Mouse (Mus musculus) erythroid progenitor cell, adult 5-6 weeks (primary cell): Measurements from ENCODE around the gene Rab4a. TPM values are rescaled to one million over a fixed set of nuclear protein-coding genes. Genes with fewer than 3 reads are reported as not detected.

ENCODE experiments used
- ATAC-seq: replicated peaks from 2 replicates; pipeline ENCODE4 v1.8.0; 2016; ENCODE audit warnings: moderate number of reproducible peaks, mild to moderate bottlenecking, moderate TSS enrichment, inconsistent platforms; ENCODE audit not compliant: poor library complexity, low FRiP score, severe bottlenecking
- total RNA-seq, 2 experiments: library from RNA; stranded (forward) in 1 of 2; stranded (reverse) in 1 of 2; fragments of 150-400 nt in 1 of 2; fragments of 186-747, 209-891 nt in 1 of 2; gene quantifications; 2 replicates each; pipeline versions ENCODE4 v1.2.3 to v1.2.4; 2015 to 2017; ENCODE audit warnings: low replicate concordance in 2 of 2

Gene Rab4a
- total RNA-seq (2015; ENCODE audit: low replicate concordance), result 1.7 and 3.6 TPM in 2 replicates
- 3.3 TPM in 1 of 2 replicates, not detected in the other for total RNA-seq (2017; ENCODE audit: low replicate concordance)

GRCm38 (mm10) chr8:123805718-123806373, at the start of gene Rab4a:
Gene Rab4a, plus strand, starts transcription at chr8:123805985.
- ATAC-seq, result peak; percentile 62

DNA sequence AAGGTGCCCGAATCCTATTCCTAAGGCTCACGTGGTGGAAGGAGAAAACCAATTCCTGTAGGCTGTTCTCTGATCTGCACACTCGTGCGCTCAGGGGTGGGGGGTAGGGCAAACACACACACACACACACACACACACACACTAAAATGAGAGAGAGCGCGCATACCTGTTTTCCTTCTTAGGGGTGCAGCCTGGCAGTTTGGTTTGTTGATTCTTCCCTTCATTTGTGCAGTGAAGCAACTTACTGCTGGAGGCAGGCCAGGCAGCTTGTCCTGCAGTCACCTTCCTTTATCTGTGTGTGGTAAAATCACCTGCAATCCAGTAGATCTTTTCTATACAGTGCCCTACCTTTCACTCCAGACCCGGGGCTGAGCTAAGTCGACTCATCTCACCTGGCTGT, 48.9 kb upstream of the Rab4a start:
- no peak for ATAC-seq

DNA sequence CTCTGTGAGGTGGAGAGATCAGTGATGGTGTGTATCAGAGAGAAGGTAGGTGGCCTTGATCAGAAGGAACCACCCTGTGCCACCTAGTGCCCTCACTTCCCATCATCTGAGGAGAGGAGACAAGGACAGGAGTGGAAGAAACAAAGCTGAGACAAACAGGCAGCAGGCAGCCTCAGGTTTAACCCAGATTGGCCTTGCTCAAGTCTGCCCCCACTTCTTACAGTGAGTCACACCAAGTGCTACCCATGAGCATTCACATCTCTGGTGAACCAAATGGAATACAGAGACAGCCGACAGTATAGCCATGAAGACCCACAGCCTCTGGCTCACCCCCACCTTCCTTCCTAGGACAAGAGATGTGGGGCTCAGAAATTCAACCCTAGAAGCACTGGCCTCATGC, 46.9 kb upstream of the Rab4a start:
- ATAC-seq, result no peak

DNA sequence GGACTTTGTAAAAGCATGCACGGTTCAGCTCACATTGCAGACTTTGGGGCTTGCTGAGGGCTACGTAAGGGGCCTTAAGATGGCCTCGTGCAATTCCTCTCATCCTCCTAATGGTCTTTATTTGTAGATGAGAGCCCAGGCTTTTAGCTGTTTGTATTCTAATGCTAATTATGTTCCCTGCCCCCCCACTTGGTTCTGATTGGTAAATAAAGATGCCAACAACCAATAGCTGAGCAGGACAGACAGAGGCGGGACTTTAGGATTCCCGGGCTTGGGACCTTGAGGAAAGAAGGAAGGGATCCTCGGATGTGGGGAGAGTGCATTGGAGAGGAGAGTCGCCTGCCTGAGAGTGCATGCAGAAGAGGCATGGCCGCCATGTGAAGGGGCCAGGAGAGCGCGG, 45.9 kb upstream of the Rab4a start:
- ATAC-seq, result no peak

- no peak for ATAC-seq
Observed at GRCm38 (mm10) chr8:123760579-123760978, 45.2 kb upstream of the Rab4a start.

DNA sequence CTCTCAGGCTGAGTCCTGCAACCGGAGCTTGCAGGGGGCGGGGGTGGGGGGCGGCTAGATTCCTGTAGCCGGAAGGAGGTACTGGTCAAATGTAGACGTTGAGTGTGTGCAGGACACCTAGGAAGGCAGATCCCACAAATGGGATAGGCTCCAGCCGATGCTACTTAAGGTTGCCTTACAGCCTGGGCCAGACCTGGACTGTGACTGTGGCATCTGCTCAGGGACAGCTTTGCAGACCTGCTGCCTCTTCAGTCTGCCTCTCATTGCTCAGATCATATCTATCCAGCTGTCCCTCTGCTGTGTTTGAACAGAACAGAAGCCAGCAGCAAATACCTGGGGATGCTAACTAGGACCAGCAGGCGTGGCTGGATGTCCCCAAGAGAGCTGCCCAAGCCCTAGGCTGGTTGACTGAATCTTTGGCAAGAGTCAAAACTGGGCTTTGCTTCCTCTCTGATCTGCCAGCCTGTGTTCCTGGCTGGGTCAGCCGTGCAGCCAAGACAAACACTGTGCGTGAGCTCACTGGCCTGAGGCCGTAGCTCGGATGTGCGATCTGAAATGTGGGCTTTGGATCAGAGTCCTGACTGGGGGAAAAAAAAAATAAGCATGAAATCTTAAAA, 44.4 kb upstream of the Rab4a start:
- ATAC-seq, result no peak

DNA sequence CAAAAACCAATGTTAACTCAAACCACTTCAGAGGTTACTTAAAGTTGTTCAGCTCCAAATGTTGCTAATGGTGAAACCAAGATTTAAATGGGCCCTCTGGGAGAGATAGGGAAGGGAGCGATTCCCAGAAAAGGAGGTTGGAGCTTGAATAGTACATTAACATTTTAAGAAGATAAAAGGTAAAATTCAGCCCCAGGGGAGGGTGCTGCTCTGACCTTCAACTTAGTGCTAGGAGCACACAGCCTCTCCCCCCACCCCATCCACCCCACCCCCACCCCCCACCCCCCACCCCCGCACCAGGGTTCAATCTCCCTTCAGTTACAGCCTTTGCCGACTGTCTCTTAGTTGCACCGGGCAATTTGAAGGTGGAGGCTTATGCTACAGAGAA, 43.9 kb upstream of the Rab4a start:
- ATAC-seq, result no peak

GRCm38 (mm10) chr8:123763355-123763754, 42.4 kb upstream of the Rab4a start:
- no peak for ATAC-seq

GRCm38 (mm10) chr8:123764671-123765070, 41.1 kb upstream of the Rab4a start:
- no peak for ATAC-seq

DNA sequence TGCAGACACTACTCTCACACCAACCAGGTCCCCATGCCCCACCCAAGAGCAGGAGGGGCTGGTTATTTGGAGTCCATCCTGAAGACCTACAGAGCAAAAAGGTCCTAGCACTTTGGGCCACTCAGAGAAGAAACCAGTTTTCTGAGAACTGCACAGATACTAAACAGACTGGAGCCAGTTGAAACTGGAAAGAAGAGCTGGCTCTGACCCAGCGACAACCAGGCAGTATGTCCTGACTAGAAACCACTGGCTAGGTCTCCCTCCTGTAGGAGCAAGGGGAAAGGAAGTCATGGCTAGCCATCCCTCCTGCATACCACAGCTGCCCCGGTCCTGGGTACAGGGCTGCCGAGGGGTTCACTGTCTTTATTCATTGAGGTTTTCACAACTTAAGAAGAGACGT, 39.3 kb upstream of the Rab4a start:
- ATAC-seq, result no peak

DNA sequence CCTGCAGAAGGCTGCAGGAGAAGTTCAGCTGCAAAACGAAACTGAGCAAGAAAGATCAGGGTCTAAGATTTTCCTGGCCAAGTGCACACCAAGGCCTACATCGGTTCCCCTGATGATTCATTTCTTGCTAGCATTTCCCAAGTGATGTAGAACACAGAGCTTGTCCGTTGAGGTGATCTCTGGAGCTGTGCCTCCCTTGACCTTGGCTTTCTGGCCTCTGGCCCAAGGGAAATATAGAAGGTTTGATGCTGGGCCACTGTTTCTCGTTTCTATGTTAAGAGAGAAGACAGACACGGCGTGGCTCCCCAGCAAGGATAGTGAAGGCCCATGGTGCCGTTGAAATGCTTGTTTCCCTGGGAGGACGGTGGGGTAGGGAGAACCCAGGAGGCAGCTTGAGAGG, 37.9 kb upstream of the Rab4a start:
- no peak for ATAC-seq

- ATAC-seq, result no peak
Observed at GRCm38 (mm10) chr8:123768492-123769356, 37.1 kb upstream of the Rab4a start.

DNA sequence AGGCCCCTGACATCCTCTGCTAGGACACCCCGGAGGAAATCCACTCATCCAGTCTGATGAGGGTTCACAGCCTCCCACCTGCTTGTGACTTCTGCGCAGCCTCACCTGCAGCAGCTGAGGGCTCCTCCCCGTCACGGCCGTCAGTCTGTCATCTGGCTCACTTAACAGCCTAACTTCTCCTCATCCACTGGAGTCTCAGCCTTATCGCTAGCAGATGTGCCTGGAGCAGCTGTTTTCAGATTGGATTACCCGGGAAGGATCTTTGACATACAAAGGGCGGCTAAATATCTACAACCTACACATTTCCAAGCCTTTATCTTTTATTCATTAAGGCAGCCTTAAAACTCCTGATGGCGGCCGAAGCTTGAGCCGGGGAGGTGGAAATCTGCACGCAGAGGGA, 32.3 kb upstream of the Rab4a start:
- no peak for ATAC-seq

- no peak for ATAC-seq
Observed at GRCm38 (mm10) chr8:123774491-123774890, 31.3 kb upstream of the Rab4a start.

GRCm38 (mm10) chr8:123777319-123777718, 28.5 kb upstream of the Rab4a start:
- no peak for ATAC-seq

DNA sequence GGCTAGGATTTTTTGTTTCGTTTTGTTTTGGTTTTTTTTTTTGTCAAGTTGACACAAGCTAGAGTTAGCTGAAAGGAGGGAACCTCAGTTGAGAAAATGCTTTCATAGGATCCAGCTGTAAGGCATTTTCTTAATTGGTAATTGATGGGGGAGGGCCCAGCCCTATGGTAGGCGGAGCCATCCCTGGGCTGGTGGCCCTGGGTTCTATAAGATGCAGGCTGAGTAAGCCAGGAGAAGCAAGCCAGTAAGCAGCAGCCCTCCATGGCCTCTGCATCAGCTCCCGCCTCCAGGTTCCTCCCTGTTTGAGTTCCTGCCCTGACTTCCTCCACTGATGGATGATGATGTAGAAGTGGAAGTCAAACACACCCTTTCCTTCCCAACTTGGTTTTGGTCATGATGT, 25.3 kb upstream of the Rab4a start:
- ATAC-seq, result no peak

GRCm38 (mm10) chr8:123781256-123781655, 24.5 kb upstream of the Rab4a start:
- no peak for ATAC-seq

DNA sequence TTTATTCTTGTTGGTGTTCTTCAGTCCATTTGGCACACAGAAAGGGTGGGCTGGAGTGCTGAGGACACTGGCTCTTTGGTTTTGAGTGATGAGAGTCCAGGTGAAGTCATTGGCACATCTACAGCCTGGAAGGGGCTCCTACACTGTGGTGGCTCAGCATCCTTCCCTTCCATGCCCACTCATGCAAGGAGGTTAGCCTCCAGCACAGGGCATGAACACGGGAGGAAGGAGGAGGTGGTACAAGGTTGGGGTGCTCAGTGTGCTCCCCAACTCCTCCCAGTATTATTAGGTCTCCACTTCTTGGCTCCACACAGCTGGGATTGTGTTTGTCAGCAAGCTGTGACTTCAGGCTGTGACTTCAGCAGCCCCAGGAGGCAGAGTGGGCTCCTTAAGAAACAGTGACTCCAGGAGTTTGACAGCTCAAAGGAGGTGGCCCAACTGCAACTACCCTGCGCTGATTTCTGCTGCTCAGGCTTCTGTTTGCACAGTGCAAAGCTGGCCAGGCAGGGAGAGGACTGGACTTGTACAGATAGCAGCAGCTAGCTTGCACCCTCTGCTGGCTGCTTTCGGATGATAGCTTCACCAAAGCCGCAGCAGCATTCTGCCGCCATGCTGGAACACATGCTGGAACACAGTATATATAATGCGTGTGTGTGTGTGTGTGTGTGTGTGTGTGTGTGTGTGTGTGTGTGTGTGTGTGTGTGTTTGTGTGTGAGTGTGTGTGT, 22.1 kb upstream of the Rab4a start:
- ATAC-seq, result 0 out of 2 replicates have a peak, but pooled peaks have one; percentile 39

- no peak for ATAC-seq
Observed at GRCm38 (mm10) chr8:123786166-123786565, 19.6 kb upstream of the Rab4a start.

DNA sequence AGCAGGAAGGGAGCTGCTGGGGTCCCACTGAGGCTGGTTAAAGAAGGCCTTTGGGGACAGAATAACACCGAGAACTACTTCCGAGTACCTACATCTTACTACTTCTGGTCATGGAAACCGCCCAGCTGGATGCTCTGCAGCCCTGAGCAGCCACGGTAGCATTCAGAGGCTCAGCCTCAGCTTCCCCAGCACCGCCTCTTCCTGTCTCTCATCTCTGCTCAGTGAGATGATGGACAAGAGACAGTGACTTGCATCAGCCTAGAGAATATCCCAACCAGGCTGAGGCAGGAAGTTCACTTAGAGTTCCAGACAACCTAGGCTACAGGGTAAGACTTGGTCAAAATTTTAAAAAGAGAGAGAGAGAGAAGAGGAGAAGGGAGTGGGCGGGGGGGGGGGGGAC, 19.1 kb upstream of the Rab4a start:
- ATAC-seq, result no peak
